Mouse (Mus musculus) embryonic fibroblast, embryonic 13.5 days (primary cell): ENCODE measurements around the gene Trim40. TPM values are rescaled to one million over a fixed set of nuclear protein-coding genes. Genes with fewer than 3 reads are reported as not detected.

ENCODE experiments used
- H3K27ac ChIP-seq: 2 replicates; pipeline ENCODE4 v1.5.1; 2012; ENCODE audit warnings: low read length, control low read depth, inconsistent platforms; ENCODE audit not compliant: insufficient read depth
- H3K4me1 ChIP-seq: 2 replicates; pipeline ENCODE4 v1.6.1; 2011; ENCODE audit warnings: low read length; ENCODE audit not compliant: control insufficient read depth, insufficient read depth
- H3K4me3 ChIP-seq: 2 replicates; pipeline ENCODE4 v1.5.1; 2011; ENCODE audit warnings: mild to moderate bottlenecking, control low read depth, low read length; ENCODE audit not compliant: insufficient read depth
- CTCF ChIP-seq: IDR thresholded peaks from 2 replicates; pipeline ENCODE4 v1.5.1; 2011; ENCODE audit warnings: mild to moderate bottlenecking, control low read depth, low read length, moderate library complexity, borderline replicate concordance; ENCODE audit not compliant: insufficient read depth
- POLR2A ChIP-seq: IDR thresholded peaks from 2 replicates; pipeline ENCODE4 v1.6.1; 2011; ENCODE audit warnings: low read depth, mild to moderate bottlenecking, control low read depth, low read length, moderate library complexity
- polyA plus RNA-seq: library from polyadenylated mRNA; stranded (reverse); fragments of >200 nt; gene quantifications from 2 replicates; pipeline ENCODE4 v1.2.4, GENCODE M21; 2011; ENCODE audit warnings: low read depth; ENCODE audit not compliant: missing spikeins, insufficient read length

The Trim40 gene
- polyA plus RNA-seq, 1 experiment = not detected

DNA sequence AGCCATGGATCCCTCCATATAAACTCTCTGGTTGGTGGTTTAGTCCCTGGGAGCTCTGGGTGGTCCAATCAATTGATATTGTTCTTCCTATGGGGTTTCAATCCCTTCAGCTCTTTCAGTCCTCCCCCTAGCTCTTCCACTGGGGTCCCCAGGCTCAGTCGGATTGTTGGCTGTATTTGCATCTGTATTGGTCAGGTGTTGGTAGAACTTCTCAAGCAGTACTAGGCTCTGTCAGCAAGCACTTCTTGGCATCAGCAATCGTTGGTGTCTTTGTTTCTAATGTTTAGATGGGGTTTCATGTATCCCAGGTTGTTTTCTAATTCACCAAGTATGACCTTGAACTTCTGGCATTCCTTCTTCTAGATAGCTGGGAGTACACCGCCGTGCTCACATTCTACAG lies 57.2 kb downstream of the Trim40 start:
- Histone ChIP-seq H3K4me3 (no peak overlapping the region), H3K4me1 (no peaks in the 10 kb centered on the region), H3K27ac (no peak overlapping the region)
- no peak for TF ChIP-seq POLR2A
- TF ChIP-seq CTCF = no peak

Other genes with a start within 250 kb of the Trim40 start
- gene H2-M9, start 247.5 kb downstream of the Trim40 start, polyA plus RNA-seq = 0.97 and 2.9 TPM in 2 replicates
- not detected in 2 replicates for gene H2-M1, start 217.9 kb downstream of the Trim40 start, polyA plus RNA-seq
- gene H2-M10.5, start 117.2 kb downstream of the Trim40 start, polyA plus RNA-seq = not detected in 2 replicates
- not detected in 2 replicates for gene H2-M10.6, start 78.0 kb downstream of the Trim40 start, polyA plus RNA-seq
- 46.6 and 49.5 TPM in 2 replicates for gene Trim26, start 53.0 kb downstream of the Trim40 start, polyA plus RNA-seq
- not detected in 2 replicates for gene Trim15, start 22.9 kb downstream of the Trim40 start, polyA plus RNA-seq
- gene Trim10, start 20.5 kb downstream of the Trim40 start, polyA plus RNA-seq = not detected in 2 replicates
- gene Trim31, start 8.0 kb upstream of the Trim40 start, polyA plus RNA-seq = not detected in 2 replicates
- 0.44 and 0.92 TPM in 2 replicates for gene Rnf39, start 52.8 kb upstream of the Trim40 start, polyA plus RNA-seq
- 60.4 and 65.2 TPM in 2 replicates for gene Ppp1r11, start 61.6 kb upstream of the Trim40 start, polyA plus RNA-seq
- 37.8 and 55.0 TPM in 2 replicates for gene Znrd1, start 68.4 kb upstream of the Trim40 start, polyA plus RNA-seq
- gene Znrd1as, start 68.5 kb upstream of the Trim40 start, polyA plus RNA-seq = 9.0 and 11.6 TPM in 2 replicates
- gene 2410137M14Rik, start 91.1 kb upstream of the Trim40 start, polyA plus RNA-seq = not detected in 2 replicates
- gene H2-M5, start 99.4 kb upstream of the Trim40 start, polyA plus RNA-seq = 0.51 and 1.1 TPM in 2 replicates
- gene Zfp57, start 111.0 kb upstream of the Trim40 start, polyA plus RNA-seq = 67.2 and 80.0 TPM in 2 replicates
- not detected in 2 replicates for gene Mog, start 133.3 kb upstream of the Trim40 start, polyA plus RNA-seq
- gene Gabbr1, start 155.8 kb upstream of the Trim40 start, polyA plus RNA-seq = 49.1 and 56.8 TPM in 2 replicates
- not detected in 2 replicates for gene Olfr90, start 198.4 kb upstream of the Trim40 start, polyA plus RNA-seq
- not detected in 2 replicates for gene Olfr91, start 208.2 kb upstream of the Trim40 start, polyA plus RNA-seq
- not detected in 2 replicates for gene Olfr92, start 230.0 kb upstream of the Trim40 start, polyA plus RNA-seq